In genomic region chr2:109578870-109579310, GRCm38 (mm10) we compare ENCODE assay signal across 9 mouse cellular contexts.
DNase-seq lines count a peak whose midpoint lies in the region; ATAC-seq and TF ChIP-seq lines count a peak whose summit lies in the region.
"Had no signal": no experiment of that assay in that cellular context is flagged by ENCODE, and none has a peak within 500 bp of the region (broad histone marks: within the 10 kb centered on the region; RNA-seq: fewer than 3 reads in every experiment).

No protein-coding gene starts in this region.

- 9% methylated on average over 6 of the region's 6 CpGs for WGBS in midbrain, embryonic 11.5 days
- WGBS in midbrain, postnatal 0 days = 12% methylated on average over 6 of the region's 6 CpGs
- 0% methylated on average over 6 of the region's 6 CpGs for WGBS in forebrain, embryonic 12.5 days
- WGBS in intestine, postnatal 0 days = 3% methylated on average over 6 of the region's 6 CpGs
- 9% methylated on average over 6 of the region's 6 CpGs for WGBS in stomach, embryonic 15.5 days

- H3K27me3 ChIP-seq in midbrain, embryonic 11.5 days (ENCODE audit: control insufficient read depth, insufficient read depth, low read length) = no peaks in the 10 kb centered on the region
- no peaks in the 10 kb centered on the region for H3K27me3 ChIP-seq in midbrain, postnatal 0 days (ENCODE audit: insufficient read depth, low read length)
- H3K27me3 ChIP-seq in forebrain, embryonic 12.5 days = peaks cover 12% of the 10 kb centered on the region
- no peaks in the 10 kb centered on the region for H3K27me3 ChIP-seq in intestine, postnatal 0 days (replicated peaks; ENCODE audit: control insufficient read depth, insufficient read depth, low read length)
- no peaks in the 10 kb centered on the region for H3K27me3 ChIP-seq in stomach, embryonic 15.5 days (replicated peaks)
- H3K27me3 ChIP-seq: Patski had no signal

- H3K9me3 ChIP-seq in midbrain, embryonic 11.5 days (ENCODE audit: control insufficient read depth, low read length) = no peaks in the 10 kb centered on the region
- no peaks in the 10 kb centered on the region for H3K9me3 ChIP-seq in midbrain, postnatal 0 days (ENCODE audit: low read length)
- no peaks in the 10 kb centered on the region for H3K9me3 ChIP-seq in forebrain, embryonic 12.5 days
- no peaks in the 10 kb centered on the region for H3K9me3 ChIP-seq in intestine, postnatal 0 days (ENCODE audit: control insufficient read depth)
- H3K9me3 ChIP-seq in stomach, embryonic 15.5 days = no peaks in the 10 kb centered on the region

- no peak overlapping the region for H3K9ac ChIP-seq in midbrain, embryonic 11.5 days (ENCODE audit: low read length)
- no peak overlapping the region for H3K9ac ChIP-seq in midbrain, postnatal 0 days (replicated peaks; ENCODE audit: low read length, poor library complexity, severe bottlenecking)
- no peak overlapping the region for H3K9ac ChIP-seq in forebrain, embryonic 12.5 days
- H3K9ac ChIP-seq in intestine, postnatal 0 days (ENCODE audit: low read depth, low read length) = no peak overlapping the region
- H3K9ac ChIP-seq in stomach, embryonic 15.5 days = no peak overlapping the region

- H3K27ac ChIP-seq in midbrain, embryonic 11.5 days (ENCODE audit: low read depth, low read length) = no peak overlapping the region
- H3K27ac ChIP-seq in midbrain, postnatal 0 days (ENCODE audit: low read depth, low read length) = no peak overlapping the region
- no peak overlapping the region for H3K27ac ChIP-seq in forebrain, embryonic 12.5 days
- no peak overlapping the region for H3K27ac ChIP-seq in intestine, postnatal 0 days (ENCODE audit: low read depth, low read length)
- no peak overlapping the region for H3K27ac ChIP-seq in stomach, embryonic 15.5 days

- TF ChIP-seq CTCF in midbrain, postnatal 0 days (IDR thresholded peaks at IDR 0.05) = no peak
- TF ChIP-seq CTCF in intestine, postnatal 0 days (IDR thresholded peaks at IDR 0.05; ENCODE audit: low read depth) = no peak

- no peaks in the 10 kb centered on the region for H3K4me1 ChIP-seq in midbrain, embryonic 11.5 days (ENCODE audit: control insufficient read depth, insufficient read depth, low read length)
- H3K4me1 ChIP-seq in midbrain, postnatal 0 days (ENCODE audit: insufficient read depth, low read length) = no peaks in the 10 kb centered on the region
- H3K4me1 ChIP-seq in forebrain, embryonic 12.5 days = peaks cover 11% of the 10 kb centered on the region; the same call in 1 of the 2 replicates
- H3K4me1 ChIP-seq in intestine, postnatal 0 days (replicated peaks; ENCODE audit: control insufficient read depth, insufficient read depth, low read length) = no peaks in the 10 kb centered on the region
- H3K4me1 ChIP-seq in stomach, embryonic 15.5 days = 0 out of 2 replicates have a peak, but pooled peaks cover 3% of the 10 kb centered on the region

- peak; percentile 75 for ATAC-seq in midbrain, embryonic 11.5 days (ENCODE audit: low FRiP score)
- no peak for ATAC-seq in midbrain, postnatal 0 days (ENCODE audit: low FRiP score)
- ATAC-seq in forebrain, embryonic 12.5 days (ENCODE audit: low FRiP score) = peak; percentile 89
- peak; percentile 82 for ATAC-seq in intestine, postnatal 0 days
- ATAC-seq in stomach, embryonic 15.5 days (ENCODE audit: insufficient read depth, low FRiP score, low read depth) = peak; percentile 87
- ATAC-seq: Patski had no signal

- DNase-seq in midbrain, embryonic 11.5 days (ENCODE audit: low spot score, missing footprints) = no peak
- no peak for DNase-seq in midbrain, postnatal 0 days (ENCODE audit: low spot score)
- no peak for DNase-seq in ovary, postnatal 14 days (ENCODE audit: low spot score)
- DNase-seq in natural killer cell, adult 2 months (ENCODE audit: low spot score in 2 of 2) = no peak
- DNase-seq in adrenal gland, postnatal 25 days = no peak

- H3K4me3 ChIP-seq in midbrain, embryonic 11.5 days (ENCODE audit: low read depth, low read length) = no peak overlapping the region
- H3K4me3 ChIP-seq in midbrain, postnatal 0 days (ENCODE audit: low read depth, low read length) = no peak overlapping the region
- no peak overlapping the region for H3K4me3 ChIP-seq in forebrain, embryonic 12.5 days (replicated peaks)
- no peak overlapping the region for H3K4me3 ChIP-seq in intestine, postnatal 0 days (ENCODE audit: low read depth, low read length)
- no peak overlapping the region for H3K4me3 ChIP-seq in stomach, embryonic 15.5 days (replicated peaks)

- no peaks in the 10 kb centered on the region for H3K36me3 ChIP-seq in midbrain, embryonic 11.5 days (ENCODE audit: control insufficient read depth, insufficient read depth, low read length)
- no peaks in the 10 kb centered on the region for H3K36me3 ChIP-seq in midbrain, postnatal 0 days (ENCODE audit: insufficient read depth, low read length)
- H3K36me3 ChIP-seq in forebrain, embryonic 12.5 days (replicated peaks) = no peaks in the 10 kb centered on the region
- H3K36me3 ChIP-seq in intestine, postnatal 0 days (ENCODE audit: control insufficient read depth, insufficient read depth) = no peaks in the 10 kb centered on the region
- no peaks in the 10 kb centered on the region for H3K36me3 ChIP-seq in stomach, embryonic 15.5 days

- H3K4me2 ChIP-seq in midbrain, embryonic 11.5 days = no peak overlapping the region
- no peak overlapping the region for H3K4me2 ChIP-seq in midbrain, postnatal 0 days (ENCODE audit: low read depth, low read length, poor library complexity, severe bottlenecking)
- H3K4me2 ChIP-seq in forebrain, embryonic 12.5 days = peak overlapping the region; percentile 25
- peak overlapping the region; percentile 31; the same call in 1 of the 2 replicates for H3K4me2 ChIP-seq in intestine, postnatal 0 days (replicated peaks; ENCODE audit: low read depth)
- H3K4me2 ChIP-seq in stomach, embryonic 15.5 days = peak overlapping the region; percentile 21; the same call in 1 of the 2 replicates

Comparison
In these comparisons a context has a peak if more than half of its experiments do, and no peak if none do; other contexts are left out.
1. H3K4me2 ChIP-seq: peak in forebrain, embryonic 12.5 days (single experiment), intestine, postnatal 0 days (single experiment) and stomach, embryonic 15.5 days (single experiment); none in midbrain, embryonic 11.5 days (single experiment) and midbrain, postnatal 0 days (single experiment).